Mouse (Mus musculus): ENCODE data around the gene Slc6a13. TPM values are rescaled to one million over a fixed set of nuclear protein-coding genes. Genes with fewer than 3 reads are reported as not detected.

Gene Slc6a13
- polyA plus RNA-seq, 1 experiment from 2014 or later = 17.7 TPM

GRCm38 (mm10) chr6:121328417-121328884 is 28.4 kb downstream of the Slc6a13 start:
- Histone ChIP-seq H3K9ac (no peak overlapping the region), H3K27ac (no peak overlapping the region), H3K4me3 (no peak overlapping the region), H3K9me3 (replicated peaks) (no peaks in the 10 kb centered on the region), H3K27me3 (replicated peaks) (no peaks in the 10 kb centered on the region), H3K4me2 (no peak overlapping the region), H3K36me3 (peaks cover under 1% of the 10 kb centered on the region; the same call in 1 of the 2 replicates), H3K4me1 (0 out of 2 replicates have a peak, but pooled peaks cover 6% of the 10 kb centered on the region)
- 70% methylated on average over 9 of the region's 9 CpGs for WGBS (ENCODE audit: insufficient replicate concordance)
- ATAC-seq = no peak

- Histone ChIP-seq H3K36me3 (no peaks in the 10 kb centered on the region), H3K9me3 (replicated peaks) (no peaks in the 10 kb centered on the region), H3K4me2 (no peak overlapping the region), H3K9ac (no peak overlapping the region), H3K27me3 (replicated peaks) (no peaks in the 10 kb centered on the region), H3K4me3 (no peak overlapping the region), H3K27ac (peak overlapping the region; percentile 24; the same call in 1 of the 2 replicates), H3K4me1 (0 out of 2 replicates have a peak, but pooled peaks cover 6% of the 10 kb centered on the region)
- WGBS (ENCODE audit: insufficient replicate concordance) = 38% methylated on average over 10 of the region's 10 CpGs
- ATAC-seq = peak; percentile 40
Measured at GRCm38 (mm10) chr6:121329848-121330508, 30.0 kb downstream of the Slc6a13 start.

GRCm38 (mm10) chr6:121335841-121336240 is 35.8 kb downstream of the Slc6a13 start:
- no peak for ATAC-seq
- Histone ChIP-seq H3K4me2 (peak overlapping the region; percentile 66), H3K9ac (0 out of 2 replicates have a peak overlapping the region, but pooled peaks have one; percentile 5), H3K27me3 (replicated peaks) (no peaks in the 10 kb centered on the region), H3K4me1 (peaks cover 28% of the 10 kb centered on the region), H3K4me3 (no peak overlapping the region), H3K27ac (peak overlapping the region; percentile 33; the same call in 1 of the 2 replicates), H3K36me3 (no peaks in the 10 kb centered on the region), H3K9me3 (replicated peaks) (no peaks in the 10 kb centered on the region)
- 81% methylated on average over 9 of the region's 9 CpGs for WGBS (ENCODE audit: insufficient replicate concordance)

GRCm38 (mm10) chr6:121336558-121336957 is 36.5 kb downstream of the Slc6a13 start:
- H3K9ac ChIP-seq = peak overlapping the region; percentile 10; the same call in 1 of the 2 replicates
- H3K36me3 ChIP-seq = no peaks in the 10 kb centered on the region
- no peaks in the 10 kb centered on the region for H3K9me3 ChIP-seq (replicated peaks)
- 26% methylated on average over 8 of the region's 8 CpGs for WGBS (ENCODE audit: insufficient replicate concordance)
- H3K27me3 ChIP-seq (replicated peaks) = peaks cover 7% of the 10 kb centered on the region; the same call in 1 of the 2 replicates
- peak; percentile 87 for ATAC-seq
- H3K4me2 ChIP-seq = peak overlapping the region; percentile 66
- peaks cover 28% of the 10 kb centered on the region for H3K4me1 ChIP-seq
- H3K4me3 ChIP-seq = peak overlapping the region; percentile 50
- peak overlapping the region; percentile 63 for H3K27ac ChIP-seq

- WGBS (ENCODE audit: insufficient replicate concordance) = 78% methylated on average over 9 of the region's 9 CpGs
Measured at GRCm38 (mm10) chr6:121337229-121337628, 37.2 kb downstream of the Slc6a13 start.

GRCm38 (mm10) chr6:121337770-121338518 is 37.9 kb downstream of the Slc6a13 start:
- H3K4me1 ChIP-seq = peaks cover 28% of the 10 kb centered on the region
- no peak overlapping the region for H3K9ac ChIP-seq
- H3K36me3 ChIP-seq = no peaks in the 10 kb centered on the region
- H3K9me3 ChIP-seq (replicated peaks) = no peaks in the 10 kb centered on the region
- H3K27me3 ChIP-seq (replicated peaks) = peaks cover 12% of the 10 kb centered on the region
- H3K4me3 ChIP-seq = no peak overlapping the region
- H3K4me2 ChIP-seq = no peak overlapping the region
- ATAC-seq = peak; percentile 49
- H3K27ac ChIP-seq = no peak overlapping the region
- 24% methylated on average over 3 of the region's 3 CpGs for WGBS (ENCODE audit: insufficient replicate concordance)

More at GRCm38 (mm10) chr6:121337229-121337628, 37.2 kb downstream of the Slc6a13 start:
- Histone ChIP-seq H3K4me3 (peak overlapping the region; percentile 50), H3K4me2 (peak overlapping the region; percentile 66), H3K27ac (no peak overlapping the region), H3K4me1 (peaks cover 28% of the 10 kb centered on the region), H3K9me3 (replicated peaks) (no peaks in the 10 kb centered on the region), H3K9ac (no peak overlapping the region; the same call in 1 of the 2 replicates), H3K36me3 (no peaks in the 10 kb centered on the region), H3K27me3 (replicated peaks) (peaks cover 7% of the 10 kb centered on the region; the same call in 1 of the 2 replicates)
- ATAC-seq = no peak

GRCm38 (mm10) chr6:121338519-121338896 is 38.5 kb downstream of the Slc6a13 start:
- Histone ChIP-seq H3K4me3 (no peak overlapping the region), H3K36me3 (no peaks in the 10 kb centered on the region), H3K4me1 (peaks cover 28% of the 10 kb centered on the region), H3K9me3 (replicated peaks) (no peaks in the 10 kb centered on the region), H3K4me2 (no peak overlapping the region), H3K27ac (no peak overlapping the region), H3K9ac (no peak overlapping the region), H3K27me3 (replicated peaks) (peaks cover 18% of the 10 kb centered on the region)
- ATAC-seq = no peak
- 47% methylated on average over 4 of the region's 4 CpGs for WGBS (ENCODE audit: insufficient replicate concordance)

- H3K4me2 ChIP-seq = no peak overlapping the region
- H3K36me3 ChIP-seq = no peaks in the 10 kb centered on the region
- no peaks in the 10 kb centered on the region for H3K9me3 ChIP-seq (replicated peaks)
- H3K4me3 ChIP-seq = no peak overlapping the region
- 45% methylated on average over 6 of the region's 6 CpGs for WGBS (ENCODE audit: insufficient replicate concordance)
- peaks cover 21% of the 10 kb centered on the region for H3K27me3 ChIP-seq (replicated peaks)
- ATAC-seq = no peak
- no peak overlapping the region for H3K27ac ChIP-seq
- H3K9ac ChIP-seq = no peak overlapping the region
- peaks cover 18% of the 10 kb centered on the region for H3K4me1 ChIP-seq
Measured at GRCm38 (mm10) chr6:121341650-121342049, 41.6 kb downstream of the Slc6a13 start.

GRCm38 (mm10) chr6:121343026-121343770 is 43.2 kb downstream of the Slc6a13 start, which contains the start of gene Slc6a12:
Gene Slc6a12 (plus strand): TSS chr6:121343076.
- no peak for ATAC-seq
- Histone ChIP-seq H3K4me1 (peaks cover 3% of the 10 kb centered on the region; the same call in 1 of the 2 replicates), H3K27ac (no peak within 1 kb of the TSS), H3K27me3 (replicated peaks) (peaks cover 21% of the 10 kb centered on the region), H3K4me3 (no peak within 1 kb of the TSS), H3K9me3 (replicated peaks) (no peaks in the 10 kb centered on the region), H3K9ac (no peak within 1 kb of the TSS), H3K4me2 (no peak within 1 kb of the TSS), H3K36me3 (no peaks in the 10 kb centered on the region)
- WGBS (ENCODE audit: insufficient replicate concordance) = 51% methylated on average over 15 of the region's 15 CpGs

GRCm38 (mm10) chr6:121343771-121344123 is 43.7 kb downstream of the Slc6a13 start:
- H3K27me3 ChIP-seq (replicated peaks) = peaks cover 21% of the 10 kb centered on the region
- H3K27ac ChIP-seq = no peak overlapping the region
- H3K36me3 ChIP-seq = no peaks in the 10 kb centered on the region
- no peak overlapping the region for H3K9ac ChIP-seq
- no peaks in the 10 kb centered on the region for H3K9me3 ChIP-seq (replicated peaks)
- no peak overlapping the region for H3K4me3 ChIP-seq
- H3K4me1 ChIP-seq = peaks cover 3% of the 10 kb centered on the region; the same call in 1 of the 2 replicates
- no peak for ATAC-seq
- WGBS (ENCODE audit: insufficient replicate concordance) = 37% methylated on average over 6 of the region's 6 CpGs
- H3K4me2 ChIP-seq = no peak overlapping the region

GRCm38 (mm10) chr6:121344329-121344728 is 44.3 kb downstream of the Slc6a13 start:
- Histone ChIP-seq H3K4me2 (no peak overlapping the region), H3K4me3 (no peak overlapping the region), H3K4me1 (peaks cover 3% of the 10 kb centered on the region; the same call in 1 of the 2 replicates), H3K27ac (no peak overlapping the region), H3K27me3 (replicated peaks) (peaks cover 21% of the 10 kb centered on the region), H3K36me3 (no peaks in the 10 kb centered on the region), H3K9ac (no peak overlapping the region), H3K9me3 (replicated peaks) (no peaks in the 10 kb centered on the region)
- WGBS (ENCODE audit: insufficient replicate concordance) = 54% methylated on average over 5 of the region's 5 CpGs
- no peak for ATAC-seq

Data from liver, embryonic 12.5 days (tissue).